Mouse (Mus musculus): ENCODE results near the gene Mt1. TPM values are rescaled to one million over a fixed set of nuclear protein-coding genes. Genes with fewer than 3 reads are reported as not detected.
"Not testable (repeated sequence)": the region's sequence is repeated elsewhere in the genome, so short reads cannot be mapped to it uniquely, and the experiment has no call there.

Mt1 gene
- 77.3 and 102 TPM in 2 replicates for polyA plus RNA-seq (2015; fragmentation: Nextera tagmentation; extraction: Ambion mirVana)

GRCm38 (mm10) chr8:94178857-94179712 lies at the start of gene Mt1:
Gene Mt1, plus strand, starts transcription at chr8:94179082.
- H3K4me2 ChIP-seq (replicated peaks): peak within 1 kb of the TSS; percentile 76
- peaks cover 98% of the 10 kb centered on the region for H3K27me3 ChIP-seq
- under 1% methylated on average over 50 of the region's 50 CpGs for WGBS
- peak within 1 kb of the TSS; percentile 56 for H3K9ac ChIP-seq
- ATAC-seq (ENCODE audit: low FRiP score, low read depth): peak; percentile 85
- no peak within 1 kb of the TSS; the same call in 1 of the 2 replicates for H3K27ac ChIP-seq
- peaks cover 32% of the 10 kb centered on the region for H3K4me1 ChIP-seq
- H3K4me3 ChIP-seq: peak within 1 kb of the TSS; percentile 47
- H3K36me3 ChIP-seq: no peaks in the 10 kb centered on the region
- no peaks in the 10 kb centered on the region for H3K9me3 ChIP-seq

GRCm38 (mm10) chr8:94129133-94129789 lies 49.6 kb upstream of the Mt1 start:
- Histone ChIP-seq H3K27me3 (no peaks in the 10 kb centered on the region), H3K9ac (no peak overlapping the region), H3K4me1 (no peaks in the 10 kb centered on the region), H3K4me3 (no peak overlapping the region), H3K4me2 (replicated peaks) (no peak overlapping the region), H3K27ac (no peak overlapping the region), H3K9me3 (no peaks in the 10 kb centered on the region), H3K36me3 (no peaks in the 10 kb centered on the region)
- no peak for ATAC-seq (ENCODE audit: low FRiP score, low read depth)
- 88% methylated on average over 6 of the region's 6 CpGs for WGBS

GRCm38 (mm10) chr8:94130126-94130525 lies 48.8 kb upstream of the Mt1 start:
- Histone ChIP-seq H3K4me2 (replicated peaks) (no peak overlapping the region), H3K27me3 (no peaks in the 10 kb centered on the region), H3K4me1 (no peaks in the 10 kb centered on the region), H3K36me3 (no peaks in the 10 kb centered on the region), H3K4me3 (no peak overlapping the region), H3K27ac (no peak overlapping the region), H3K9me3 (no peaks in the 10 kb centered on the region), H3K9ac (no peak overlapping the region)
- WGBS: 87% methylated on average over 4 of the region's 4 CpGs
- no peak for ATAC-seq (ENCODE audit: low FRiP score, low read depth)

GRCm38 (mm10) chr8:94132096-94132495 lies 46.8 kb upstream of the Mt1 start:
- ATAC-seq (ENCODE audit: low FRiP score, low read depth): no peak

GRCm38 (mm10) chr8:94134601-94135000 lies 44.3 kb upstream of the Mt1 start:
- not testable (repeated sequence) for H3K27ac ChIP-seq; H3K4me1 ChIP-seq; H3K4me3 ChIP-seq; H3K36me3 ChIP-seq; H3K9me3 ChIP-seq; H3K9ac ChIP-seq; H3K27me3 ChIP-seq; H3K4me2 ChIP-seq (replicated peaks); ATAC-seq (ENCODE audit: low FRiP score, low read depth)
- 41% methylated on average over 3 of the region's 3 CpGs for WGBS

More at GRCm38 (mm10) chr8:94132096-94132495, 46.8 kb upstream of the Mt1 start:
- H3K4me1 ChIP-seq: peaks cover 4% of the 10 kb centered on the region; the same call in 1 of the 2 replicates
- WGBS: 47% methylated on average over 5 of the region's 5 CpGs
- H3K9me3 ChIP-seq: no peaks in the 10 kb centered on the region
- no peaks in the 10 kb centered on the region for H3K27me3 ChIP-seq
- no peak overlapping the region for H3K9ac ChIP-seq
- no peak overlapping the region for H3K4me2 ChIP-seq (replicated peaks)
- no peaks in the 10 kb centered on the region for H3K36me3 ChIP-seq
- H3K4me3 ChIP-seq: no peak overlapping the region
- H3K27ac ChIP-seq: no peak overlapping the region

GRCm38 (mm10) chr8:94135556-94135955 lies 43.3 kb upstream of the Mt1 start:
- H3K27me3 ChIP-seq: no peaks in the 10 kb centered on the region
- no peaks in the 10 kb centered on the region for H3K36me3 ChIP-seq
- peaks cover 4% of the 10 kb centered on the region; the same call in 1 of the 2 replicates for H3K4me1 ChIP-seq
- 94% methylated on average over 6 of the region's 6 CpGs for WGBS
- H3K9me3 ChIP-seq: no peaks in the 10 kb centered on the region
- H3K27ac ChIP-seq: no peak overlapping the region
- no peak overlapping the region for H3K4me2 ChIP-seq (replicated peaks)
- no peak for ATAC-seq (ENCODE audit: low FRiP score, low read depth)
- no peak overlapping the region for H3K9ac ChIP-seq
- no peak overlapping the region for H3K4me3 ChIP-seq

- Histone ChIP-seq H3K9me3 (no peaks in the 10 kb centered on the region), H3K9ac (no peak overlapping the region), H3K4me3 (no peak overlapping the region), H3K27me3 (no peaks in the 10 kb centered on the region), H3K36me3 (no peaks in the 10 kb centered on the region), H3K4me1 (peaks cover 4% of the 10 kb centered on the region; the same call in 1 of the 2 replicates), H3K4me2 (replicated peaks) (no peak overlapping the region), H3K27ac (no peak overlapping the region)
- 73% methylated on average over 7 of the region's 7 CpGs for WGBS
- no peak for ATAC-seq (ENCODE audit: low FRiP score, low read depth)
These were observed 42.7 kb upstream of the Mt1 start for GRCm38 (mm10) chr8:94136192-94136591.

GRCm38 (mm10) chr8:94136933-94137332 lies 41.9 kb upstream of the Mt1 start, which contains the start of gene Mt4:
Gene Mt4, plus strand, starts transcription at chr8:94137197.
- Histone ChIP-seq H3K27me3 (no peaks in the 10 kb centered on the region), H3K9ac (no peak within 1 kb of the TSS), H3K4me2 (replicated peaks) (no peak within 1 kb of the TSS), H3K9me3 (no peaks in the 10 kb centered on the region), H3K27ac (no peak within 1 kb of the TSS), H3K36me3 (no peaks in the 10 kb centered on the region), H3K4me1 (peaks cover 4% of the 10 kb centered on the region; the same call in 1 of the 2 replicates), H3K4me3 (no peak within 1 kb of the TSS)
- 44% methylated on average over 6 of the region's 6 CpGs for WGBS
- no peak for ATAC-seq (ENCODE audit: low FRiP score, low read depth)

GRCm38 (mm10) chr8:94140266-94140795 lies 38.6 kb upstream of the Mt1 start:
- ATAC-seq (ENCODE audit: low FRiP score, low read depth): no peak
- WGBS: 90% methylated on average over 4 of the region's 4 CpGs

GRCm38 (mm10) chr8:94148236-94148635 lies 30.6 kb upstream of the Mt1 start:
- Histone ChIP-seq H3K27ac (no peak overlapping the region), H3K4me2 (replicated peaks) (no peak overlapping the region), H3K4me1 (peaks cover 12% of the 10 kb centered on the region), H3K4me3 (no peak overlapping the region), H3K9ac (no peak overlapping the region), H3K36me3 (no peaks in the 10 kb centered on the region), H3K9me3 (no peaks in the 10 kb centered on the region), H3K27me3 (peaks cover 28% of the 10 kb centered on the region)
- WGBS: 47% methylated on average over 5 of the region's 5 CpGs
- ATAC-seq (ENCODE audit: low FRiP score, low read depth): no peak

More at GRCm38 (mm10) chr8:94140266-94140795, 38.6 kb upstream of the Mt1 start:
- Histone ChIP-seq H3K27ac (no peak overlapping the region), H3K4me1 (peaks cover 4% of the 10 kb centered on the region; the same call in 1 of the 2 replicates), H3K9ac (no peak overlapping the region), H3K36me3 (no peaks in the 10 kb centered on the region), H3K4me2 (replicated peaks) (no peak overlapping the region), H3K9me3 (no peaks in the 10 kb centered on the region), H3K4me3 (no peak overlapping the region), H3K27me3 (no peaks in the 10 kb centered on the region)

- Histone ChIP-seq H3K4me1 (peaks cover 29% of the 10 kb centered on the region), H3K9ac (no peak overlapping the region), H3K27ac (no peak overlapping the region), H3K27me3 (peaks cover 35% of the 10 kb centered on the region), H3K4me3 (no peak overlapping the region), H3K4me2 (replicated peaks) (no peak overlapping the region), H3K36me3 (no peaks in the 10 kb centered on the region), H3K9me3 (no peaks in the 10 kb centered on the region)
- WGBS: 69% methylated on average over 5 of the region's 5 CpGs
- ATAC-seq (ENCODE audit: low FRiP score, low read depth): no peak
These were observed 28.0 kb upstream of the Mt1 start for GRCm38 (mm10) chr8:94150925-94151324.
